Mouse (Mus musculus): Measurements from ENCODE around the gene Uckl1. TPM values are rescaled to one million over a fixed set of nuclear protein-coding genes. Genes with fewer than 3 reads are reported as not detected.

Uckl1 gene
- polyA plus RNA-seq, 1 experiment = 58.8 TPM

DNA sequence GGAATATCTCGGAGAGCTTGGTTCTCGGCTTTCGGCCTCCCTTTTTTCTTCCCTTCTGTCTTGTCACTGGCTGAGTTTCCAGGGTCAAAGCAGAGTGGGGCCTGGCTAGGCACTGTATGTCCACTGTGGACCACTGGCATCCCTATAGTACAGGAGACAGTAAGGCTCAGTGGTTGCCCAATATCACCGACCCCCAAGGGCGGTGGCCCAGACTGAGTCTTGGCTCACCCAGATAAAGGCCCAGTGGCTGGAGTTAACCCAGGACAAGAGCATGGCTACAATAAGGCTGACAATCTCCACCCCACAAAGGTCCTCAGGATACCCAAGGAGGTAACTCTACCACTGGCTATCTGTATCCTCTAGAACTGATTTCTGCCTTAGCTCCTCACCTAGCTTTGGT is 5.8 kb upstream of the Uckl1 start:
- Histone ChIP-seq H3K36me3 (replicated peaks; ENCODE audit: low read length) (peaks cover 53% of the 10 kb centered on the region), H3K9me3 (no peaks in the 10 kb centered on the region), H3K4me3 (replicated peaks) (no peak overlapping the region), H3K27me3 (replicated peaks) (no peaks in the 10 kb centered on the region), H3K4me1 (peaks cover 42% of the 10 kb centered on the region)
- no peak for TF ChIP-seq FLI1 (IDR thresholded peaks at IDR 0.05; ENCODE audit: low read length)
- no peak for TF ChIP-seq GATA1 (IDR thresholded peaks at IDR 0.05; ENCODE audit: borderline replicate concordance, low read length)

DNA sequence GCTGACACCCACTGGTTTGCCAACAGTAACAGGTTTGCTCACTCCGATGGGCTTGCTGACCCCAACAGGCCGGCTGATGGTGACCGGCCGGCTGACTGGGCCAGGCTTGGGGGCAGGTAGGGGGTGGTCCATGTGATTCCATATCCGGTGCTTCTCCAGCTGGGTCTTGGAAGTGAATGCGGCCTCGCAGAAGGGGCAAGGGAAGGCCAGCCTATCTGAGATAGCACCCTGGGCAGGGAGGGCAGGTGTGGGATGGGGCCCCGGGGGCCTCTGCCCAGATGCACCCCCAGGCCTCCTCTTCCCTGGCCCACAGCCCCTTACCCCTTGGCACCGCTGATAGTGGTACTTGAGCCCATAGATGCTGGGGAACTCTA is 5.0 kb upstream of the Uckl1 start:
- Histone ChIP-seq H3K4me1 (peaks cover 42% of the 10 kb centered on the region), H3K36me3 (replicated peaks; ENCODE audit: low read length) (peaks cover 60% of the 10 kb centered on the region), H3K9me3 (no peaks in the 10 kb centered on the region), H3K4me3 (replicated peaks) (no peak overlapping the region), H3K27me3 (replicated peaks) (no peaks in the 10 kb centered on the region)
- TF ChIP-seq GATA1 (IDR thresholded peaks at IDR 0.05; ENCODE audit: borderline replicate concordance, low read length) = no peak
- no peak for TF ChIP-seq FLI1 (IDR thresholded peaks at IDR 0.05; ENCODE audit: low read length)

DNA sequence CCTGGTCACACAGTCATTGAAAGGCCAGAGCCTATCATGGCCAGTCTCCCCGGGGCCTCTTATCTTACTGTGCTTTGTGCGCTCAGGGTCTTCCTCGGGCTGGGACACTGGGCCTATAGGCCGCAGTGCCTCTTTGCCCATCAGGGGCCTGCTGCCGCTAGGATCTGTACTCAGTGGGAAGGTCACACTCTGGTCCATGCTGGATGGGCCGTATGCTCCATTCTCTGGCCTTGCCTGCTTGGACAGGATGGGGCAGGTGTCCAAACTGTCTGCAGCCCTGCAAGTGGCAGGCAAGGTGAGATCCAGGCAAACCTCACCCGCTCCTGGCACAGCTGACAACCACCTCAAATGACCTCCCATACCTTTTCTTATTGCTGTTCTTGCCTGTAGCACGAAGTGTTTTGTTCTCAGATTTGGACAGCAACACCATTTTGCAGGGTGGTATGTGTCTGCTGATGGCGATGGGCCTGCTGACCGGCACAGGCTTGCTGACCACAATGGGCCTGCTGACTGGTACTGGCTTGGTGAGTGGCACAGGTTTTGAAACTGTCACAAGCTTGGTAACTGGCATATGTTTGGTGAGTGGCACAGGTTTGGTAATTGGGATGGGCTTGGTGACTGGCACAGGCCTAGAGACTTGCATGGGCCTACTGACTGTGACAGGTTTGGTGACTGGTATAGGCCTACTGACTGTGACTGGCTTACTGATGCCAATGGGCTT is 4.5 kb upstream of the Uckl1 start:
- Histone ChIP-seq H3K4me1 (peaks cover 40% of the 10 kb centered on the region), H3K9me3 (no peaks in the 10 kb centered on the region), H3K27me3 (replicated peaks) (no peaks in the 10 kb centered on the region), H3K4me3 (replicated peaks) (no peak overlapping the region), H3K36me3 (replicated peaks; ENCODE audit: low read length) (peaks cover 66% of the 10 kb centered on the region)
- TF ChIP-seq GATA1 (IDR thresholded peaks at IDR 0.05; ENCODE audit: borderline replicate concordance, low read length) = no peak
- no peak for TF ChIP-seq FLI1 (IDR thresholded peaks at IDR 0.05; ENCODE audit: low read length)

DNA sequence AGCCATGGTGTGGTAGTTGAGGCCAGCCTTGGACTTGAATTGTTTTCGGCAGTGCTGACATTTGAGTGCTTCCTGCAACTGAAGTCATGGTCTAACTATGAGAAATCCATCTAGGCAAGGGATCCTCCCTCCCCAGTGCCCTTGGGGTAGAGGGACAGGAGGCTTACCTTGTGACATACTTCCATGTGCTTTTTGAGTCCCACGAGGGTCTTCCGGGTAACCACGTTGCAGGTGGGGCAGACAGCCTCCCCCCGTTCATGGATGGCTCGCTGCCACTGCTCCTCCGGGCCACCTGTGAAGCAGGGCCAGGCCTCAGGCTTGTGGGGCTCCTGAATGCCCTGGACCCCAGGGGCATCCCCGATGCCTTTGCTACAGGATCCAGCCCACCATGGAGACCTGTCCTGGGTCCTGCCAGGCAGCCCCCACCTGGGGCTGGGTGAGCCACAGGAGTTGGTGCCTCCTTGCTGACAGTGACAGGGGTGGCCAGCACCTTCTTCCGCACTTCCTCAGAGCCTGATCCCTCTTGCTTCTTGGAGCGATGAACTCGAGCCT is 3.6 kb upstream of the Uckl1 start:
- no peak for TF ChIP-seq GATA1 (IDR thresholded peaks at IDR 0.05; ENCODE audit: borderline replicate concordance, low read length)
- no peak for TF ChIP-seq FLI1 (IDR thresholded peaks at IDR 0.05; ENCODE audit: low read length)
- H3K9me3 ChIP-seq = no peaks in the 10 kb centered on the region
- peaks cover 74% of the 10 kb centered on the region for H3K36me3 ChIP-seq (replicated peaks; ENCODE audit: low read length)
- H3K27me3 ChIP-seq (replicated peaks) = no peaks in the 10 kb centered on the region
- H3K4me3 ChIP-seq (replicated peaks) = no peak overlapping the region
- H3K4me1 ChIP-seq = peaks cover 37% of the 10 kb centered on the region

DNA sequence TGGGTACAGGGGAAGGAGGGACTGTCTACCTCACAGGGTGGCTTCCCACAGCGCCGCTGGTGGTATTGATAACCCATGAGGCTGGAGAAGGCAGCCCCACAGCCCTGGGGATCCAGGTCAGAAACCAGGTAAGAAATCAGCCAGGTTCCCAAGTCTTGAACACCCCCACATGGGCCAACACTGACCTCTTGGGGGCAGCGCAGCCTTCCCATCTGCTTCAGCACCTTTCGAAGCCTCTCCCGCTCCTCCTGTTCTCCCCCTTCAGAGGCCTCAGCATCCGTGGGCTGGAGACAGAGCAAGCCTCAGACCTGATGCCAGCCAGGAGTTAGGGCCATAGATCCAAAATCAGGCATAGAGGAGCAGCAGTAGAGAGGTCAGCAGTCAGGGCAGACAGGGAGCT is 3.1 kb upstream of the Uckl1 start:
- peaks cover 77% of the 10 kb centered on the region for H3K36me3 ChIP-seq (replicated peaks; ENCODE audit: low read length)
- H3K4me1 ChIP-seq = peaks cover 32% of the 10 kb centered on the region

DNA sequence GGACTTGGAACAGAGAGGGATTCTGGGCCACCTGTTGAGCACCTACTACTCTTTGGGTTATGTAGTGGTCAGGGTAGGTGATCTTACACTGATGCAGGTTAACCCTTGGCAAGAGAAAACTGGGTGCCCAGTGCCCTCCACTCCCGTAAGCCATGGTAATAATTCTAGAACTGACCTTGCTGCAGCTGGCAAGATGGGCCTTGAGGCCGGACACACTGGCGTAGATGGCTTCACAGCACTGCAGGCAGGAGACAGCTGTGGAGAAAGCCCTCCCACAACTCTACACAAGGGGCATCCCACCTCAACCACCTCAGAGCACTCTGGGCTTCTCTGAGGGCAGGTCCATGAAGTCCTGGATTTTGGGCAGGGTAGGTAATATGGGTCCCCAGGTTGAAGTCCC is 1.4 kb upstream of the Uckl1 start:
- peaks cover 28% of the 10 kb centered on the region for H3K4me1 ChIP-seq
- H3K9me3 ChIP-seq = no peaks in the 10 kb centered on the region
- H3K27me3 ChIP-seq (replicated peaks) = no peaks in the 10 kb centered on the region
- no peak overlapping the region for H3K4me3 ChIP-seq (replicated peaks)
- peaks cover 78% of the 10 kb centered on the region for H3K36me3 ChIP-seq (replicated peaks; ENCODE audit: low read length)
- no peak for TF ChIP-seq GATA1 (IDR thresholded peaks at IDR 0.05; ENCODE audit: borderline replicate concordance, low read length)
- no peak for TF ChIP-seq FLI1 (IDR thresholded peaks at IDR 0.05; ENCODE audit: low read length)

More for the DNA sequence above, 3.1 kb upstream of the Uckl1 start:
- no peak overlapping the region for H3K4me3 ChIP-seq (replicated peaks)
- H3K9me3 ChIP-seq = no peaks in the 10 kb centered on the region
- TF ChIP-seq GATA1 (IDR thresholded peaks at IDR 0.05; ENCODE audit: borderline replicate concordance, low read length) (no peak), FLI1 (IDR thresholded peaks at IDR 0.05; ENCODE audit: low read length) (no peak)
- no peaks in the 10 kb centered on the region for H3K27me3 ChIP-seq (replicated peaks)

DNA sequence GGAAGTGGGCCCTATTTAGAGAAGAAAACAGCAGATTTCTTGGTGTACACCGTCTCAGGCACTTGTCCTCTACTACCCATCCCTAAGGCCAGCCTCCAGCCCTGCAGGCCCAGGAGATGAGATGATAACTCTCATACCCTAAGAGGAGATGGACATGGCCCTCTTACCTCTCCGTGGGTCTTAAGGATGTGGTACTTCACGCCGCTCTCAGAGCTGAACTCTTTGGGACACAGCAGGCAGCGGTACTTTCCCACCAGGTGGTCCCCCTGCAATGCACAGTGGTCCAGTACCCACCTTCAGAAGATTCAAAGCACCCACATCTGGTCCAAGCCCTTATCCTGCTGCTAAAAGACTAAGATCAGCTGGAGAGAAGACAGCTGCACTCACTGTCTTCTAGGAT is 814 bp upstream of the Uckl1 start:
- TF ChIP-seq GATA1 (IDR thresholded peaks at IDR 0.05; ENCODE audit: borderline replicate concordance, low read length) (no peak), FLI1 (IDR thresholded peaks at IDR 0.05; ENCODE audit: low read length) (no peak)
- Histone ChIP-seq H3K36me3 (replicated peaks; ENCODE audit: low read length) (peaks cover 74% of the 10 kb centered on the region), H3K27me3 (replicated peaks) (no peaks in the 10 kb centered on the region), H3K4me3 (replicated peaks) (no peak overlapping the region), H3K9me3 (no peaks in the 10 kb centered on the region), H3K4me1 (peaks cover 25% of the 10 kb centered on the region)

DNA sequence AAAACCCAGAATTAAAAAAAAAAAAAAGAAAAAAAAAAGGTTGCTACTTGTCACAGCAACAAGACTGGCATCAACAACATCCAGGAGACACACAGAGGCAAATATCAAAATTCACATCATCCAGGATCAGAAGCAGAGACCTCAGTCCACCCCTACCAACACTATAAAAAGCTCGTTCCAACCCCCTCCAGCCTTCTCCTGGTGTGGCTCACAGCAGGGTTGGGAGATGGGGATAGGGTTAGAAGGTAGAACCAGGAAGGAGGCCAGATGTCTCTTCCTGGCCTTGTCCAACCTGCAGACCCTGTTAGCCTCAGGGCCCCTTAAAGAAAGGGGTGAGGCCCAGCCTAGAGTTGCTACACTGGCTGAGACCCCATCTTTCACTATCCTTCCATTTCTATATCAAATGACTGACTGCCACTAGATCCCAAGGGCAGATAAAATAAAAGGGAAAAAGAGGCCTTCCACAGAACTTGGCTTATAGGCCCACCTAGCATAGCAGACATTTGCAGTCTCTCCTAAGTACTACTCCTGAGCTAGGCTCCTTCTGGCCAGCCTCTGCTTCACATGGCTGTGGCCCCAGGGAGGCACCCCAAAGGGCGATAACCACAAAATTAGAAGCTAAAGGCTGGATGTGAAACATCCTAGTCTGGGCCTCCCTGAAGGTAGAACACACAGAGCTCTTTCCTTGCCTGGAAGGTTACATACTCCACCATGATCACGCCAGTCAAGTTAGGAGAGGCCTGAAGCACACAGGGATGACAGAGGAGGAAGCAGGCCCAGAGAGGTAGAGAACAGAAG is 1.0 kb downstream of the Uckl1 start:
- H3K36me3 ChIP-seq (replicated peaks; ENCODE audit: low read length) = peaks cover 70% of the 10 kb centered on the region
- peaks cover 42% of the 10 kb centered on the region for H3K4me1 ChIP-seq
- no peaks in the 10 kb centered on the region for H3K9me3 ChIP-seq
- H3K4me3 ChIP-seq (replicated peaks) = no peak overlapping the region
- TF ChIP-seq FLI1 (IDR thresholded peaks at IDR 0.05; ENCODE audit: low read length) (no peak), GATA1 (IDR thresholded peaks at IDR 0.05; ENCODE audit: borderline replicate concordance, low read length) (no peak)
- no peaks in the 10 kb centered on the region for H3K27me3 ChIP-seq (replicated peaks)

DNA sequence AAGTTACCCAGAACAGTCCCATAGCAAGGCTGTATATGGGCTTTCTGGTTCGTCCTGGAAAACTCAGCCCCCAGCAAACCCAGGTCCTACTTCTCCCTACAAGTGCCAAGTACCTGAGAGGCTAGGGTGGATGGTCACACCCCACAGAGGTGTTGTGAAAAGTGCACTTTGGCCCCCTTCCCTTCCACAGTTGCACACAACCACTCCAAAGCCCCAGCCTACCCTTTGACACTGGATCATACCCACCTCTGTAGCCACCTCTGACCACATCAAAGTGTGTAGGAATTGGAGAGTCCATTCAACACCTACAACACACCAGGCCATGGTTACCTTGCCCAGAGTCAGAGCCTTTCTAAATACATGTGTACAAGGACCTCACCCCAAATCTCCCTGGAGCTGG is 1.8 kb downstream of the Uckl1 start:
- Histone ChIP-seq H3K4me3 (replicated peaks) (no peak overlapping the region), H3K27me3 (replicated peaks) (no peaks in the 10 kb centered on the region), H3K4me1 (peaks cover 43% of the 10 kb centered on the region), H3K9me3 (no peaks in the 10 kb centered on the region), H3K36me3 (replicated peaks; ENCODE audit: low read length) (peaks cover 70% of the 10 kb centered on the region)
- no peak for TF ChIP-seq GATA1 (IDR thresholded peaks at IDR 0.05; ENCODE audit: borderline replicate concordance, low read length)
- no peak for TF ChIP-seq FLI1 (IDR thresholded peaks at IDR 0.05; ENCODE audit: low read length)

DNA sequence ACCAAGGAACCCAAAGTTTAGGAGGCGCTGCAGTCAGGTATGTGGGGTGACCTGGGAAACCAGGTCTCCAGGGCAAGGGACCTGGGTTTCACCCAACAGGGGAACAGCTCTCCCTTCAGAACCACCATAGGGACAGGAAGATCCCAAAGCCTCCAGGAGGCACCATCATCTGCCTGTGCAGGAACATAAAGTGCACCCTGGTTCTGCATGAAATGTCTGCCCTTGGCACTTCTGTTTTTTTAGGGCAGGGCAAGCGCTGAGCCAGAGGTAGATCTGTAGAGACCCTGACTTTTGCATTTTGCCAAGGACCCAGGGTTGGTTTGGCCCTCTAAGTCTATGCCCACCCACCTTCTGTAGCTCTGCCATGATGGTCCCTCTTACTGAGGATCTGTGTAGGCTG is 2.3 kb downstream of the Uckl1 start:
- Histone ChIP-seq H3K27me3 (replicated peaks) (no peaks in the 10 kb centered on the region), H3K4me3 (replicated peaks) (peak overlapping the region; percentile 94), H3K9me3 (no peaks in the 10 kb centered on the region), H3K4me1 (peaks cover 47% of the 10 kb centered on the region), H3K36me3 (replicated peaks; ENCODE audit: low read length) (peaks cover 71% of the 10 kb centered on the region)
- no peak for TF ChIP-seq GATA1 (IDR thresholded peaks at IDR 0.05; ENCODE audit: borderline replicate concordance, low read length)
- no peak for TF ChIP-seq FLI1 (IDR thresholded peaks at IDR 0.05; ENCODE audit: low read length)
